Mouse (Mus musculus) neural tube, embryonic 10.5 days (tissue): ENCODE measurements around the gene Slc40a1.
A peak's percentile ranks its signal among the peaks of the same experiment; 100 is the strongest.

ENCODE experiments used
- DNase-seq: peaks from one replicate; pipeline ENCODE4 v3.0.0-alpha.2; 2017; ENCODE audit warnings: low spot score; ENCODE audit errors: extremely low spot score

Slc40a1 gene

DNA sequence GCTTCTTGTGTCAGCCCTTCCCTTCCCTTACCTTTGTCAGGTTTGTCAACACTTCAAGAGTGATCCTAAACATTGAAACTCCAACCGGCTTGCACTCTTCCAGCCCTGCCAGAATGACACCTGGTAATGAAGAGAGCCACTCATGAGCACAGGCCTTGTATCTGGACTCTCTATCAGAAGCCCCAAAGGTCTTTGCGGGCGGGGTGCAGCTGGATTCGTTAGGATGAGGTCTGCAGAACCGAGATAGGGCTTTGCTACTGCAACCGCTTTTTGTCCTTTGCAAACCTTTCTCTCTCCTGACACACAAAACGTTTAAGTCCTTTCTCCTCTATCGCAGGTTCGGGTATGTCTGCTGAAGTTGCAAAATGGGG, at the start of gene Slc40a1:
Slc40a1 (minus strand) TSS at position 131 of the 371 bp plus-strand sequence.
- no peak for DNase-seq

DNA sequence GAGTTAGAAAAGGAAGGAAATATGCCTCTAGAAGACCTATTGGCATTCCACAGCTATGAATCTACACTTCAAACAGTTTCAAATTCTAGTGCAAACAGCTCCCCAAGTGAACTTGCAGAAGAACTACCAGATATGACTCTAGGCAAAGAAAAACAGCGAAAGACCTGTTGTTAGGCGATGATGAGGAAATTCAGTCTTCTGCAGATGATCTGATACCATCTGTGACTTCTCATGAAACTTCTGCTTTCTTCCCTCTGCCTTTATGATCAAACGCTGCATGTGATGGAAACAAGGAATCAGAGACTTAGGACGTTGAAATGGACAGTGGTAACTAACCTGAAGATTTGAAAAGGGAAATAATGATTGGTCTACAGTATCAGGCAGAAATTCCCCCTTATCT, 45.0 kb upstream of the Slc40a1 start:
- DNase-seq = no peak

DNA sequence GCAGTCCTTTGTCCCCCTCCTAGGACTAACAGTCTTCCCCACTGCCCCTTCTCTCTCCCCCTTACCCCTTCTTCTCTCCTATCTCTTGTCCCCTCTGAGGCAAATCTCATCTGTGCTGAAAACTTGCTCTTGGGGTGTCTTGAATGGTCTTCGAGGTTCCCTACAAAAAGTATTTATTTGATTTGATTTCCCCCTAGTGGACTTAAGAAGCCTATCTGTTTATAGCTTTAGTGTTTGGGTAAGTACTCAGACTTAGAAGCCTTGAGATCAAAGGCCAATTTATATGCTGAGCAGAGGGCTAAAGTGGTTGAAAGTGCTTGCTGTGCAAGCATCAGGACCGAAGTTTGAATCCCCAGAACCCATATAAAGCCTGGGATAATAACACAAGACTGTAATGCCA, 22.7 kb upstream of the Slc40a1 start:
- no peak for DNase-seq

DNA sequence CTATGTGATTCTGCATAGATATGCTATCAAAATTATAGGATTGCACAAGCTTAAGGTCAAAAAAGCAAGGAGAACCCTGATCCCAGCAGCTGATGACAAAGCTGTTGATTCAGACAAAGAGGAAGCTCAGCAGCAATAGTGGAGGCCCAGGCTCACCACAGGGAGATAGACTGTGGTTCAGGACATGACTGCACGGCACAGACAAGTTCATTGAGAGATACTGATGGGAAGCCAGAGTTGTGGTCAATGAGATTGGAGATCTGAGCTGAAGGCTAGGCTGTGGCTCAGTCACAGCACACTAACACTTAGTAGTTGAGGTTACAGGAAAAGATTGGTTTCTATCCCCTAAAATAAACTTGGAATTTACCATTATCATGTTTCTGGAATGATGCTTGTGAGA, 21.5 kb upstream of the Slc40a1 start:
- DNase-seq = no peak

DNA sequence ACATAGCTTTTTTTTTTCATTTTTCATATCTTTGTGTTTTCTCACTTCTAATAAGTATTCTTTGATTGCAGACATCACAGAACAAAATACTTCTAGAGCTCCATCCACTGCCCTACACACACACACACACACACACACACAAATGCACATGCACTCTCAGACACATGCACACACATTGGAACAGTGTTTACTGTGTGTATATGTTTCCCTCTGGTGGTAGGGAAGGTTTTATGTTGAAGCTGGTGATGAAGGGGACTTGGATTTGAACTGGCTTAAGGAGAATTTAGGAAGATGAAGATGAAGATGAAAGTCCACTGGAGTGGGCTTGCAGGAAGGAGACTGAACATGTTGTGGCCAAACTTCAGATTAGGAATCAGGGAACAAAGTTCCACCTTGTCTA, 4.8 kb upstream of the Slc40a1 start:
- DNase-seq = no peak

DNA sequence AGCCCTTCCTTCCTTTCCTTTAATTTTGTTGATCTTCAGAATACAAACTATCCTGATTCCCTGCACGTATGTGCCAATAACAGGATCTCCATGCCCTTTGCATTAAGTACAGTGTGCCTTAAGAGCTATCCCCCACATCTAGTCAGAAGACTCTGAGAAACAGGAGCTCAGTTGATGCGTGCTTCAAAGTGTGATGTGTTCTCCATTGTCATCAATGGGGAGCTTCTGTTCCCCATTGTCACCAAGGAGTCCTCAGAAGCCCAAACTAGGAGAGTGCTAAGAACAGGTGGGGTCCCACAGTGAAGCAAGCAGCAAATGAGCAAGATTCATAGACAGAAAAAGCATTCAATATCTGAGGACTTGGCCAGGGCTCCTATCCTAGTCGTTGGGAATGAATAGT, 588 bp upstream of the Slc40a1 start:
- DNase-seq = no peak

DNA sequence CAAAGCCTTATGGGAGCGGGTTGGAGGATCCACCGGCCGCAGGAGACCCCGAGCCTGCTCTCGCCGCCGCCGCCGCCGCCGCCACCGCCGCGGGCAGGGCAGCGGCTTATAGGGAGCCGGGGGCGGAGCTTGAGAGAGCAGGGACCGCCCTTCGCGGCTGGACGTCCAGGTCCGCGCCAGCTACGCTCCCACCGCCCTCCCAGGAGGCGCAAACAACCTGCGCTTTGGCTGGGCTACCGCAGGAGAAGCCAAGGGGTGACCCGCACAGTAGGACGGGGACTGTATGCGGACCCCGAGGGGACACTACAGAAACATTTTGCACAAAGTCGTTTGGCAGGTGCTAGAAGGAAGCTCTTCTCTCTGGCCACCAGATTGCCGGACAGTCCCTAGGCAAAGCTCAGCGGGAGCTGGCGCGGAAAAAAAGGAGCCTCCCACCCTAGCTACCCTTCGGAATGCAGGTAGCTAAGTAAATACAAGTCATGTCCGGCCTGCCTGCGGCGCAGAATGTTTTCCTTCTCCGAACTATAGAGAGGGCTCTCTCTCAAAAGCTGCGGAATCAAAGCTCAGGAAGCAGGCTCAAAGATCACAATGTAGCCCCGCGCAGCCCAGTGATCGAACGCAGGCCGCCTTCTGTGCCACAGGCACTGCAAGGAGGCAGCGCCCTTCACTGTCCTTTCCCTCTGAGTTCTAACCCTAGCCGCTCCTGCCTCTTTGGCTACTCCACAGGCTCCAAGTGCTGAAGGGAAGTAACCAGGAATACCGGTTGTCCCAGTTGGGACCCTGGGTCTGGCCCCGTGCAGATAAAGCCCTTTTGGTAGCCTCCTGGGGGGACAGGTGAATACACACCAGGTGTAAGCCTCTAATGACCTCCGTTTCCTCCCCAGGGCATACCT, 577 bp downstream of the Slc40a1 start:
- peak; percentile 81 for DNase-seq

DNA sequence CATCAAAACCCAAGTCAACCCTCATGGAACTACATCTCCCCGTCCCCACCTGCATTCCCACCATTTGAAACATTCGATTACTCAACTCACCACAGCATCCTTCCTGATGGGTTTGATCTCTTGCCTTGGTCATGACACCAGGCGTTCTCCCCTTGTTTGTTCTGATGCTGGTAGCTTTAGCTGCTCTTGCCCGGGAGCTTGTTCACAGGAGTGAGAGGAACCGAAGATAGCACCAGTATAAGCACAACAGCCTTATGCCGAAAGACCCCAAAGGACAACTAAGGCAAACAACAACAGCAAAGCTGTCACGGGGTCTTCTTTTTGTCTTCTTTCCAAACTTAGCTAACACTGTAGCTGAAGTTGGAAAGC, 1.2 kb downstream of the Slc40a1 start:
- no peak for DNase-seq

DNA sequence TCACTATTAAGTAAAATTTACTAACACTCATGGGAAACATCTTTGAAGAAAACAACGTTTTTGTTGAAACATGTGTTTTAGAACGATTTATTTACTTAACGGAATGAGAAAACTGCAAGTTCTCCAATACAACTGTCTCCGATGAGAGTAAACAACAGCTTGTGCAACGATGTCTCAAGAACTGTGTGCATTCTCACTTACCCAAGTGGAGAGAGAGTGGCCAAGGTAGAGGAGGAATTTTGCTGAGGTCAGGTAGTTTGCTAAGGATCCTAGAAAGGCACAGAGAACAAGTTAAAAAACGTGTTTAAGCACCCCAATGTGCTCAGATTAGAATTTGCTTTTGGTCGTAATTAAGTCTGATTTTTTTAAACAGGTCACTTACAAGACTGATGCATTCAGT, 1.8 kb downstream of the Slc40a1 start:
- no peak for DNase-seq

DNA sequence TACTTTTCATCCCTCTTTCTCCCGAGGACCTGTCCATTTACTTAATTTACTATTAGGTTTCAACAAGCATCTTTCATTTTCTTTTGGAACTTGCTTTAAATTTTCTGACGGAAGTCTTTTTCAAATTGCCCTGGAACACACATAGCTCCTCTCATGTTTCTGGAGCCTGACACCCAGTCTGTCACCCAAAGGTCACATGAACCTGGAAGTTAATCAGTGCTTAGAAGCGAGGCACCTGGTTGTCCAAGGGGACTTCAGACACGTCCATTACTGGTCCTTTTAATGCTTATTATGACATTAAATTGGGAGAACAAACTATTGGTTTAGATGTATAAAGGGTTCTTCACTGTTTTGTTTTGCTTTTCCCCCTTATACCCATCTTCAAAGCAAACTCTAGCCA, 3.0 kb downstream of the Slc40a1 start:
- no peak for DNase-seq

DNA sequence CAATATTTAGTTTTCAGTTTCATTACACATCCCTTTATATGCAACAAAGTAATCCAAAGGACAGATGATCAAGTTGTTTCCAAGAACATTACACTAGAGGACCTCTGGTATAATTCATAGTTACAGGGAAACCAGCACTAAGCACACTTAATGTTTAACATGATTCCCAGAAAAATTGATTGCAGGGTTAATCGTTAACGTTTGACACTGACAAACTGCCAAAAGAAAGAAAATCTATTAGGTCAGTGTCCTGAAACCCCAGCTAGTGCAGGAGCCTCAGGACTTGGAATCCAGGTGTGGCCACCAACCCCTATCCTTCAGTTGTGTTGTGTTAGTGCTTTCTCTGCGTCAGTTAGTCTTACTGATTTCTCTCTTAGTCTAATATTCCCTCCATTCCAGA, 5.6 kb downstream of the Slc40a1 start:
- no peak for DNase-seq

DNA sequence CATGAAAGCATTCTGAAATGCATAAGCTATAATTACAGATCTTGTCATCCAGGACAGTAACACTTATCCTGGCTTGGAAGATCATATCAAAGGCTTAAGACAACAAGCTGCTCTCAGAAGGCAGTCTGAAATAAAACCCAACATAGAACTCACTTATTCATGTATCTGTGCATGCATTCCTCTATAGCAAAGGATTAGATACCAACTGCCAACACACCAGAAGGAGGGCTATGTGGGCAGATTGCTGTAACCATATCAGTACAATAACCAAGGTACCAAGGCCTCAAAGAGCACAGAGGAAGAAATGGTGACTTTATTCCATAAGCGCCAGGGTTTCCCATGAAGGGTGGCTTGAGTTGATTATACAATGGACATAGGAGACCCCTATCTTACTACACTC, 6.6 kb downstream of the Slc40a1 start:
- no peak for DNase-seq

DNA sequence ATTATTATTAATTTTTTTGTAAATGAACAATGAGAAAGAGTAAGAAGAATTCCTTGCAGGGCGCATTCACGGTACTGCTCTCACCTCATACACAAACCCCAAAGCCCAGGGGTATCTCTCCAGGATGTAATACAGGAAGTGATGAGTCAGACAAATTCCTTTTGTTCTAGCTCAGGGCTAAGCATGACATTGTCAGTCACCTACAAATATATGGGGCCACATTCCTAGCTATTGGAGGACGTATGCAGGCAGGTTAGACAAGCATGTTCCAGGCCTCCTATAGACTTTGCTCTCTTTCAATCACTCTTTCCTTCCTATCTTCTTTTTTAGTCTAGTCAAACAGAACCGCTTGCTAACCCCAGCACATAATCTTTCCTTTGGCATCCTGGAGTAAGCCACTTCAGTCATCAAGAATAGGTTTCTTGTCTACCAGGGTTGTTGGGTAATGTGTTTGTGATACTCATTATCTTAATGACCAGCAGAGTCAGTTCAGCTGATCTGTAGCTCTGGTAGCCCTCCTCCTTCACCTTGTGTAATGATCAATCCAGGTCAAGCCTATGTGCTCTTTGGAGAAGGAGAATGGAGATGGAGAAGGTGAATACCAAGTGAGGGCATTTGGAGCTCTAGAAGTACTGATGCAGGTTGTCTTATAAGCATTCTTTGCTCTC, 9.1 kb downstream of the Slc40a1 start:
- no peak for DNase-seq

DNA sequence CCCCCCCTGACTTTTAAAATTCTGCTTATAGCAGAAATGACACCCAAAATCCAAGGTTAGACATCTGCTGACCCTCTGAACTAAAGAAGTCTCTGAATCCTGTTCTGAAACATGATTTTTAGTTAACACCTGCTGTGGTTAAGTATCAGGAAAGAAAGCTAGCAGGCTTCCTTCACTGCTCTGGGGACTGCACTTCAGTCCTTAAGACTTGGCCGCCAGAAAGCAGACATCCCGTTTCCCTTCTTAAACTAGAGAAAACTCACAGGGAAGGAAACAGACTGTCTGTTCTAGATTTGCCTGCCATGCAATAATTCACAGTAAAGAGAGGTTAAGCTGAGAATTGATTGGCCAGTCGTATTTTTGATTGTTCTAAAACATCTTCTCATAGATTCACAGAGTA, 10.1 kb downstream of the Slc40a1 start:
- no peak for DNase-seq

DNA sequence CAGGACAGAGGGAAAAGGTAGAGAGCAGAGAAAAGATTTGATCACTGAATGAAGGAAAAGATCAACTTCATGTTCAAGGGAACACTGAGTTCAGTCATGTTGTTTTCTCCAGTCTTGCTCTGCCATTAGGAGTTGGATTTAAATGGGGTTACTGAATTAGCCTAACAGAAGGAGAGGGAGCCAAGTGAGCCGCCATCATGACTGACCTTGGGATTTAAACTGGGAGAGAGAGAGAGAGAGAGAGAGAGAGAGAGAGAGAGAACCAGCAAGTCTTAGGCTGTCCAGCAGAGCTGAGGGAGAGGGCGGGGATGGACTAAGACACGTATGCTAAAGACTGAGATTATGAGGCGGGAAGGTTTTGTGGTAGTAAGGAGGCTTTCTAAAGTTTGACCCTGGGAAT, 12.1 kb downstream of the Slc40a1 start:
- DNase-seq = no peak

DNA sequence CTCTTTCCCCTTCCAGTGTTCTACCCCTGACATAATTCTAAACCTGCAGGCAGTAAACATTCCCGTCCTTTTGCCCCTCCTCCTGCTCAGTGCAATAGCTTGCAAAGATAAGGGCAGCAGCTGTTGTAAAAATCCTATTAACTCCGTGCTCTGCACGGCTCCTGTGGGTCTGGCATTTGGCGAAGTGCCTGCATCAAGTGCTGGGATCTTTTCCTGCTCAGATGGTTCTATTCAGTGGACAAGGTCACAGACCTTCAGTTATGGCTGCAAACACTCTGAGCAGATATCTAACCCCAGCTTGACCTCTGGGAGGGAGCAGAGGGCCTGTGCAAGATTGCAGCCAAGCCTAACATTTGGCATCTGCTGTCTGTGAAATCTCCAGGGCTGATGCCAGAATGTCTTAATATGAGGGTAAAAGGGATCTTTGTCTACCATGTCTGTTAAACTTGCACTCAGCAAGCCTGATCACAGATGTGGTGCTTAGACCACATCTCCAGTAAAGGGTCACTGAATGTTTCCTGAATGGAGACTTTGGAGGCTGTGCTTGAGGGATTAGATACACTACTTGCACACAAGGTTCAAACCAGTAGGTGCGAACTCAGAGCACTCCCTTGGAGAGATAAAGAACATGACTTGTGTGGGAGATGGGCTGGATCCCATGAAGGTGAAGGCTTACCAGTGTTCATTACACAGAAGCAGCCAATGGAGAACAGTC, 21.1 kb downstream of the Slc40a1 start:
- DNase-seq = peak; percentile 52

DNA sequence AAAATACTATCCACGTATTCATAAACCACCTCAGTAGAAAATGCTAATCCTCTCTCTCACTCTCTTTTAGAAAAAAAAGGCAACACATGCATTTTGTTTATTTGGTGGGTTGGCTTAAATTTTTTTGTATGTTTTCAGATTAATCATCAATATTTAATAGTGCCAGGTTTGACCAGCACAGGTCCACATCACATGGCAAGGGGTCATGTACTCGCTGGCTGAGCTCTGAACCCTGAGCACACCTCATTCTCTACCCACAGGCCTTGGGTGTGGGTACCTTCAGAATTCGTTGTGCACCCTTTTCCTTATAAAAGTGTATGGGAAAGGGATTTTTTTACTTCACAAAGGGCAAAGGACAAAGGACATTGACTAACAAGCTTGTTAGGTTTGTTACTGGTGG, 22.2 kb downstream of the Slc40a1 start:
- DNase-seq = no peak

DNA sequence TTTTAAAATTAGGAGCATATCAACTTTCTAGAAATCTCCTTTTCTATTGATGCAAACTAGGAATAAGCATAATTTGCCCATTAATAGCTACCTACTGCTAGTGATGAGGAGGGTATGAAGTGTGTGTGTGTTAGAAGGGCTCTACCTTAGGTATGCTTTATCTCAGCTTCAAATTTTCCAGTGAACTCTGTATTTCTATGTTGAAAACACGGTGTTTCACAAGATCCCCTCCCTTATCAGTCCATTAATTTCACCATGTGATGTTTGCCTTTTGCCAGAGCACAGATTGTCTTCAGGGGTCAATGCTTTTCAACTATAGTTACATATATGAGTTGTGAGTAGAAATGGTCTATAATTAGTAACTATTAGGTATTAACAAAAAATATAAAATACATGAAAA, 28.3 kb downstream of the Slc40a1 start:
- DNase-seq = no peak

DNA sequence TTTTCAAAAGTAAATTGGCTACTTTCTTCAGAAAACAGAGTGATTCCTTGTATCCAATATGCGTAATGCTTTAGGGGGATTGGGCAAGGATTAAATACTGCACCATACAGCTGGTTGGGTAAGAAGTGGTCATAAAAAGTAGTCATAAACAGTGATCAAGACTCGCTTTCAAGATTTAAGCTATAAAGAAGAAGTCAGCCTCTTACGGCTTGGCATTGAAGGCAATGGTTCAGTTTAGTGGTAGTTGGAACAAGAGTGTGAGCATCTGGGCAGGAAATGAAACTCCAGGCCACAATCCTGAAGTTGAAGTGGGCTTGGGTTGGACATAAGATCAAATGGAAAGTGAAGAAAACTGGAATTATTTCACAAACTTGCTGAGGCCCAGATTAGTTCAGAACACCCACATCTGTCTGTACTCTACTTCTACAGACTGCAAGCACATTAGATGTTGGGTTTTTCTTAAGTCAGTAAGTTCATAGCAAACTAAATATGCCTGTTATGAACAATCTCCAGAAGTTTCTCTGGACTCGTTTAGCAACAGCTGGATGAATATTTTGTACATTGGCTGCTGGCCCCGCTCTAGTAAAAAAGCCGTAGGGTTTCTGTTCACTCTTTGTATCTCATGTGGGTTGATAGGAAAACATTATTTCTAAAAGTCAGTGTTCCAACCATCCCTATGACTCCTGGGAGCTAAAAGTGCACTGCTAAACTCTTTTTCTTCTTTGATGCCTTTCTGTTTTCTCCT, 32.0 kb downstream of the Slc40a1 start:
- no peak for DNase-seq

DNA sequence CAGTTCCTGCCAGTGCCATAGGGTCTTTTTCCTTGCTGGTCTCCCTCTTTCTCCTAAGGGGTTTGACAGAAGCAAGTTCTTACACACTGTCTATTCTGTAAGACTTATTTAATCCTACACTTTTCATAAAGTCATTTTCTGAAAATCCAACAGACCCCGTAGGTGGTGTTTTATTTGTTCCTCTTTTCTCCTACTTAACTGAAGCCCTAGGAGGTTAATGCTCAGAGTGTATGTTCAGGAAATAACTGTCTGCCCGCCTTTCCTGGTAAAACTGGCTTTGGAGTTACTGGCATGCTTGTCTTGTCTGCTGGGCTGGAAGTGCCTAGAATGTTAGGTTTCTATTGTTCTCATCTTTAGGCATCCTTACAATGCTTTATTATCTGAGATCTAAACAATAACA, 34.3 kb downstream of the Slc40a1 start:
- no peak for DNase-seq

DNA sequence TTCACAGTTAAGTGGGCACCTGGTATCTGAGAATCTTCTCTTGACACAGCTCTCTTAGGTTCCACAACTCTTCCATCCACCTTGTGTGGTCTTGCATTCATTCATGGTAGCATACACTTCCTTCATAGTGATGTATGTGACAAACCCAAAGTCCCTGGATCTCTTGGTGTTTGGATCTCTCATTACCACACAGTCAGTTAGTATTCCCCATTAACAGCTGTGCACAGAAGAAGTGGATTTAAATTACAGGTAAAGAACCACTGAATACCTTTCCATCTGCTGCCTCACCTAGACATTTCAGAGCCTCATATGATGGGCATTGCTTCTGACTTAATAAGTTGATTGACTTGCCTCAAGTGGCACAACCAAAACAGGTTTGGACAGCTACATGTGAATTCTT, 36.1 kb downstream of the Slc40a1 start, which contains the start of gene Gm5269:
Gm5269 (minus strand) TSS at position 101 of the 400 bp plus-strand sequence.
- DNase-seq = no peak

DNA sequence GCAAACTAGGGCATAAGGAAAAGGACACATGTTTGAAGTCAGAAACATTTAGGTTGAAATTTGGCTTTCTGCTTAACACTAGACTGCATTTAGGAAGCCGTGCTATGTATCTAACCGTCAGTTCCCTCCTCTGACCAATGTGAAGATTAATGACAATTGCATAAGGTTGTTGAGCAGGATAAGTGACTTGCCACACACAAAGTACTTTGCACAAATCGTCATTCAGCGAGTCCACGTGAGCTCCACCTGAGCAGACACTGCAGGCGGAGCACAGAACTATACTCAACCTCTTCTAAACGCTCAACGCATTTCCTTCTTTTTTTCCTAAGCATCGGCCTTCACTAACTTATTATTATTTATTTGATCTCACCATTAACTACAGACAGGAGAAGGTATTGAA, 39.5 kb downstream of the Slc40a1 start:
- DNase-seq = no peak
